Mouse (Mus musculus) gastrocnemius, postnatal 25 days (tissue): ENCODE measurements at regions not wholly inside any gene's neighbourhood (a gene's known extent, or its start where the extent isn't known, plus 50 kb on each side); places are given as distances from the start of the nearest gene placed in this dataset.

Experiments used
- DNase-seq: peaks from one replicate; pipeline ENCODE4 v3.0.0; 2022

DNA sequence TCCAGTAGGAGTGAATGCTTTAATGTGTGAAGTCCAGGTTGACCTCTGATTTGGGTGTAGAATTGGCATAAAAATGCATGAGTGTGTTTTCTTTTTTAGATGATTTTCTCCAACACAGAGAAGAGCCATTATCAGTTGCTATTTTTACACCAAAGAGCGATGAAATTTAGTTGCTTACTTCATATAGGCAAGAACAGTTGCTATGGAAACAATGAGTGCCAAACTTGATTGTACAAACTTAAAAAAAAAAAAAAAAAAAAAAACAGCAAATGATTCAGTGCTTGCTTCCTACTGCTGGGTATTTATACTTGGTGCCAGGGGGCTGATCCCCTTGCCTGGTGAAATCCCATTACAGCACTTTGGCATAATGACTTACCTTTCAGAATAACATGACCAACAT, 268.0 kb downstream of the Sec23a start:
- DNase-seq = no peak

DNA sequence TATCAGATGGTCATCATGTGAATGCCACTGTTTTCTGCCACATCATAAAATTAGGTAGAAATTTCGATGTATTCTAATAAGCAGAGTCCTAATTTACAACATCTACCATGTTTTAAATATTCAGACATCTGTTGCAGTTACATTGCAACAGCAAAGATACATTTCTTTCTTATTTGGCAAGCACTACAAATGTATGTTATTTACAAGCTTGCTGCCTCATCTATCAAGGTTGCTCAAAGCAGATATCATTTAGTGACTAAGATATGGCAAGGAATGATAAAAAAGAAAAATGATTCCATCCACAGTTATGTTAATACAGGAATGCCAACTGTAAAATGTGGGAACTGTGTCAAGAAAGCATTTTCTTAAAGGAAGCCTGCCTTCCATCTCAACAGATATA, 283.7 kb downstream of the Sec23a start:
- no peak for DNase-seq

DNA sequence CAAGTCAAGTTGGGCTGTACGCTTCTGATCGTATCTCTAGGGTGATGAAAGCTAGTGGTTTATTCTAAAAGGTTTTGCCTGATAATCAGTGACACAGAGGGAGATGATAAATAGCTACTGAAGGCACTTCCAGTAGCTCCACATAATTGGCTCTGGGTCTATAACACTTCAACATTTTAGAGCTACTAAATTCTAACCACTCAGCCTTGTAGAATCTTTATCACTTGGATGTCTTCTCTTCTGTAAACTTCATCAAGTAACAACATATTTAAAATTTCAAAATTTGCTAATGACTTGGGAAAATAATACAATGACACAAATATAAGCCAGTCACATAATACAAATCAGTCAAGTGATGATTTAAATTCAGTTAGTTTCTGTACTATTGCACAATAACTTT, 284.3 kb downstream of the Sec23a start:
- no peak for DNase-seq

DNA sequence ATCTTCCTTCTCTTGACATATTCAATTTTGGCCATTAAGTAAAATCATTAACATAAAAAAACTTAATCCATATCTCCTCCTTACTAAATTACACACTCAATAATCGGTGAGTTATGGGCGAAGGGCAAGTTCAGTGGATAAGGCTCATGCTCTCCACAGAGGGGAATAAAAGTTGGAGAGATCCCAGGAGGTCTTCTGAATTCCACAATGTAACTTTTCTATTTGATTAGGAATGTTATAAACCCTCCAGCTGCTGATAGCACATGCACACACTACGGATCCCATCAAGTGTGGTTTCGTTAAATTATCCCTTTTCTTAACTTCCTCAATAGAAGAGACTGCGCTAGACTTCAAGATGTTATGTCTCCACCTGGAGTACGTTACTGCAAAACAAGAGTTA, 293.9 kb downstream of the Sec23a start:
- DNase-seq = no peak

DNA sequence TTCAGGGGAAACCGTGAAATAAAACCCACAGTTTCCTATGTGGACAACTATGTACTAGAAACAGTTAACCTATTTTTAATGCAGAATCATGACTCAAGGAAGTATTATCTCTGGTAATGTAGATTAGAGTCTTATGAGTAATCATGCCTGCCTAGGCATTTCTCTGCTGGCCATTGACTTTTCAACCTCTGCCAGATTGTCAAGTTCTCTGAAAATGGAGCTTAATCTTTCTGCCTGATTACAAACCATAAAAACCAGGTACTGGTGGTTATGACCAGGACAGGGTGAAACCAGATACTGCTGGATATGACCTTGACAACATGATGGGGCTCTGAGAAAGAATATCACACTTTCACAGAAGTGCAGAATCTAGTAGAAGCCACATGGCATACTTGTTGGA, 297.6 kb downstream of the Sec23a start:
- DNase-seq = no peak

DNA sequence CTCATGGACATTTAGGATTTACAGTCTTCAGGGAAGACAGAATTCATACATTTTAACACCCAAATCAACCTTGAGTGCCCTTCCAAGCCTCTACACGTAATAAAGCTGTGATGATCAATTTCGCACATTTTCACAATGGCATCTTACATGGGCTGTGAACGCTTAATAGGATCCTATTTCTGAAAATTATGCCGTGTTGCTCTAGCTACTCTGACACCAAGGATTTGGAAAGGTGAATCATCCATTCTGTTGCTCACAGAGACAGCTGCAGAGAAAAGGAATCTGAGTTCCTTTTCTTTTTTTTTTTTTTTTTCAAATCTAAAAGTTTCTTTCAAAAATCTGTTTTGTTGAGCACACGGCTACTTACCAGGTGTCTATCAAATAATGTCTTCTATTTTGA, 316.1 kb downstream of the Sec23a start:
- no peak for DNase-seq

DNA sequence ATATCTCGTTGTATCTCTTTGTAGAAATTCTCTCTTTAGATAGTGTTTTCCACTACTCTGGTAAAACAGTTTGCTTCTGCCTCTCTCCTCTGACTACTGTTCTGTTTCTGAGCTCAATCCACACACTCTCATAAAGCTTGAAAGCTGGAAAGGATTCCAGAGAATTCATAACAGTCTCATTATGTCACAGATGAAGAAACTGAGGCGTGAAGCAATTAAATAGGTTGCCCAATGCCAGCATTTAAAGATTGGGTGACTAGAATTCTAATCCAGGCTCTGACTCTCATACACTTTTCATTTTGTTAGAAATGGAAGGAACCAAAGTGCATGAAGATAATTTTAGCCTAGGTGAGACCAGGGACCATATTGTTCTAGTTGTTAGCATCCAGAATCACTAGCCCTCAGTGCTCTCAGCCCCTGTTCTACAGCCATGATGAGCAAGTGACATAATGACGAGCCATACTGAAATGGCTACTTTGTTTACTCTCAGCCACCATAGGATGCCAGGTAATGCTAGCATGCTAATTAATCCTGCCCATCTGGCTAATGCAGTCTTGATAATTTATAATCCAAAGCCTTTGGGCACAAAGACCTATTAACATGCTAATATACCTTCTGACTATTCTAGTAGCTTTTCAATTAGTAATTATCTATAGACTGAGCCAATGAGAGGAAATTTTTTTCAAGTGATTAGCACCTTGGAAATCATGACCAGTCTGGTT, 341.7 kb downstream of the Sec23a start:
- no peak for DNase-seq

DNA sequence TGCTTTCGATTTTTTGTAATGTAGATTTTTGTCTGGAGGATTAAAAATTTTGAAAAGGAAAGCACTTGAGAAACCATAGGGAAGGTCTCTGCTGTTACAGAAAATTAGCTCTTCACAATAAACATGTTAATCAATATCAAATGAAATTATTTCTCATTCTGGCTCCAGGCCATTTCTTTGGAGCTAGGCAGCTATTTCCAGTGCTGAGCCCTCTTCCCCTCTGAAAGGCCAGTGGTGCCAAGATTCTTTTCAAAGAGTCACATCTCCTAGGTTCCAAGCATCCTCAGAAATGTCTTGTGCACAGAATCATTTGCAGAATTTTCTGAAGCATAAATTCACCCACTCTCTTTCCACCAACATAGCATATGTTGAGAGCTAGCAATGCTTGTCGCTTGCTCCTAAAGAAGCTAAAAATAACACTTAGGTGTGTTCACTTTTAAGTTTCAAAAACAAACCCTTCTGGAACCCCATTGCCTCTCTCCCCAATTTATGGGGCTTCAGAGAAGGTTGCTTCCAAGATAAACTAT, 357.2 kb downstream of the Sec23a start:
- no peak for DNase-seq

DNA sequence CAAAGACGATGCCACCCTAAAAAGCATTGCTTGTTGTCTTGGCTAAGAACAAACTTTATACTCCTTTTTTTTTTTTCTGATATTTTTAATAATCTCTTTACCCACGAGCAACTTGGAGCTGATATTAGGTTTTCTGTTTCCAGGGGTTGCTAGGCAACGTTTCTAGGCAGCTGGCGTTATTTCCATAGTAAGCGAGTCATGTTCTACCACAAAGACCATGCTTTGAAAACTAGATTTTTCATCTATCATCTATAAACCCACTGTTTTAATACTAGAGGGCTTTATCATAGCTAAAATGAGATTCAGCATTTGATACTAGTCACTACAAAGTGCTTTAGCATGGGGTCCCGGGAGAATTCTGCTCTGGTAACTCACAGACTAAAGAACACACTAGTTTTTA, 358.1 kb downstream of the Sec23a start:
- DNase-seq = no peak

DNA sequence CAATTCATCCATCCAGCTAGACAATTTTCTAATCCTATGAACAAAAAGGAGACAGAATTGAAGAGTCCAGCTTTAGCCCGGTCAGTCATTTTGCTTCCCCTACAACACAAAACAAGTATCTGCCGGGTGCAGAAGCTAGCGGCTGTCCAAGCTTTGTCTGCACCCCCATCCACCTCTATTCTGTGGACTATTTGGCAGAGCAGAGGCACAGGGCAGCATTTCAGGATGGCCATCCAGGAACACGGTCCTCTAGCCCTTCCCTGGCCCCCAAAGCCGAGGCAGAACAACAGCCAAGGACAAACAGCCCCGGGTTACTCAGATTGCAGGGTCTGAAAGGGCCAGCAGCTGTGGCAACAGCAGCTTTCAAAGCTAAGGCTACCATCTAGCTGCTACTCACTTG, 358.6 kb downstream of the Sec23a start:
- DNase-seq = no peak

DNA sequence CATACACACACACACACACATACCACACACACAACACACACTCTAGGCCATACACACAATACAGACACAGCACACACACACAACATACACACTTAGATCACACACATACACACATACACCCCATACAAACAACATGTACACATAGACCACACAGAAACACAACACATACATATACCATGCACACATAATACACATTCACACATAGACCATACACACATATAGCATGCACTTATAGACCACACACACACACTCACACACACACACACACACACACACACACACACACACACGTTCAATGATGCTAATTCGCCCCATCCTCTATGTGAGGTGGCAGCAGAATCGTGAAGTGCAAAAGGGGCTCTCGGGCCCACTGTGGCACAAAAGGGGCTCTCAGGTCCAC, 359.1 kb downstream of the Sec23a start:
- no peak for DNase-seq

DNA sequence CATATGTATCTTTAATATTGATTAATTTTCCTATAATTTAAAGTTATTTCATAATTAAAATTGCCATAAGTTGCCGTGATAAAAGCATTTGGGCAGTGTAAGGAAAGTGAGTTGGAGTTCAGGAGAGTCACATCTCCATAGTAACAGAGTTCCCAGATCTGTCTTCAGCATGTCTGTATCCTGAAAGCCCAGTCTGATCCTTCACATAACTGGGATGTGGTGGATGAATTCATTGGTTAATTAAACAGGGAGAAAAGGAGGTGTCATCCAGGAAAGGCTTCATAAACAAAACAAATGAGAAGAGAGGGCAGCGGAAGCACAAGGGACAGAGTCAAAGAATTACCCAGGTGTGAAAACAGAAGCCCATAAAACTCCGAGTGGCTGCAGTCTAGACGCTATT, 363.5 kb downstream of the Sec23a start:
- no peak for DNase-seq

DNA sequence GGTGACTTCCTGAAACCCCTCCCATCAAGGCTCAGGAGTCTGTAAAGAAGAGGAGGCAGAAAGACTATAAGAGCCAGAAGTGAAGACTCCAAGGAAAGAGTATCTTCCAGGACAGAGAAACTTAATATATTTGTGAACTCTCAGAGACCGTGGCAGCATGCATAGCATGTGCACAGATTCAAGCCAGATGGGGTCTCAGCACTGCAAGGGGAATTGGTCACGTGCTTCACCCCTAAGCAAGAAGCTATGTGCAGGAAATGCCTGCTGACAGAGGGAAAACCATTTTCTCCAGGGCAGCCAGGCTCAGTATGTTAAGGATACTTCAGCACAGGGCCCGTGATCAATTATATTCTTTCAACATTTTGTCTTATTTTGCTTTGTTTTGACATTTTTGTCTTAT, 368.0 kb downstream of the Sec23a start:
- DNase-seq = no peak

DNA sequence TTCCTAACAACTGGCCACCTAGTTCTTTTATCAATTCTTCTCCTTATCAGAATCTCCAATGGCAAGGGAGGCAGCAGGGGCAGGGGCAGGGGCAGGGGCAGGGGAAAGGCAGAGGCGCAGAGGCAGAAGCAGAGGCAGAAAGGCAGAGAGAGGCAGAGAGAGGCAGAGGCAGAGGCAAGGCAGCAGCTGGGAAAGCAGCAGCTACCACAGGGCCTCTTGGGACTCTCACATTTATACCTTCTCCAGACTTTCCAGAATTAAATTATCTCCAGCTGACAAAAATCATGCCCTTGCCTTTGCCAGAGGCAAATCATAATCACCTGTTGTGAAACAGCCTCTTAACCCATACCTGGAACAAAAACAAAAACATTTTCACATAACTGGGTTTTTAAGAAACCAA, 370.4 kb upstream of the Clec14a start:
- no peak for DNase-seq

DNA sequence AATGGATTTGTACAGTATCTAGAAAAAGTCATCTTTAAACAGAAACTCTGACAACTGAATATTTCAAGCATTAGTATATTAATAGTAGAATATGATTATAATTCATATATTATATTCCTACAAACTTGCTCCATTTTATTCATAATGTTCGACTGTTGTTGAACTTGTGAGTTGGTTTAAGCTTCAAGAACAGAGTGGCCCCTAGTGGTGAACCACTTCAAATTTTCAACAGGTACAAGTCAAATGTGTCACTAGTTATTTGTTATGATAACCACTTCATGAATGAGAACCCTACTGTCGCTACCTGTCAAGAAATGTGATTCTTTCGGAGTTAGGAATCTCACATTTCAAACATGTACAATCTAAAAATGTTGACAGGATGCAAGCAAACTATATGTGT, 369.2 kb upstream of the Clec14a start:
- no peak for DNase-seq

DNA sequence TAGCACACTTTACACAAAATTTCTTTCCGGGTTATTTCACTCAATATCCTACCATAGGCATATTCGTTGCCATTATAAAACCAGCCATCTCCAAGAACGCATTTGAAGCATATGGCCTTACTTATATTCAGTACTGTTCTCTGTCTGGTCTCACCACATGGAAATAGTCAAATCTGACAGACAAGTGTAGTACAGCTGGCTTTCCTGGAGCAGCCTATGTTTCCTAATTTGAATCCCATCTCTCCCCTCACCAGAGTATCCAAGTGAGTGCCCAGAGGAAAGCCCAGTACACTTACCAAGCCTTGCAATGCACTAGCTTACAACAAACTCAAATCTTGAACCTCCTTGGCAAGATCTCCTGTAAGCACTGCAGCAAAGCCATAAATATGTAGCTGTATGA, 363.4 kb upstream of the Clec14a start:
- DNase-seq = no peak

DNA sequence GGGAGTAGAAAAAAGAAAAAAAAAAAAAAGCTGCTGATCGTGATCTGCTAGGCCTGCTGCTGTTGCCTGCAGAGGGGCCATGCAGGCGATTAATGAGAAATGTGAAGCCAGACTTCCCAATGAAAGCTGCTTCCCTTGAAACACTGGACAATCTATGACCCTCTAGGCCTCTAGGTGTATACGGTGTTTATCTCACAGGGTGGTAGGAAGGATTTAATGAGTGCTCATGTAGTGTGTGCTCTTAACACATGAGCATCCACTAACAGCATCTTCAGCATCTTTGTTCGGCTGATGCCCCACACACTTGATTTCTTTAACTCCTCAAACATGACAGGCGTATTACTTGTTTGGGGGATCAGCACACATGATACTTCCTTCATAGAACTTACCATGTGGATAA, 359.7 kb upstream of the Clec14a start:
- DNase-seq = no peak

DNA sequence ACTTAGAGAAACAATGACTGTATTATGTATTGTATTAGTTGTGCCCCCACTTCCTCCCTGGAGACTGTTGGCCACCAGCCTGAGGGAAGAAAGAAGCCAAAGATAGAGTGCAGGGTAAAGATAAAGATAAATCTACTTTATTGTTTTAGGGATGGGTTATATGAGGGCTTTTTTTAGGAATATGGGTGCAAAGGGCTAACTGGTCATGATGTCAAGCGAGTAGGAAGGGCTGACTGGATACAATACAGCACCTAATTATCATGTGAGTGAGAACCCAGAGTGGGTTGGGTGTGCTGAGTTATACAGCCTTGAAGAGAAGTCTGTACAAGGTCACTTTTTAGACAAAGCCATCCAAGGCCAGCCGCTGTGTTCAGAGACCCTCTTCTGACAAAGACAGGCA, 356.1 kb upstream of the Clec14a start:
- DNase-seq = no peak

DNA sequence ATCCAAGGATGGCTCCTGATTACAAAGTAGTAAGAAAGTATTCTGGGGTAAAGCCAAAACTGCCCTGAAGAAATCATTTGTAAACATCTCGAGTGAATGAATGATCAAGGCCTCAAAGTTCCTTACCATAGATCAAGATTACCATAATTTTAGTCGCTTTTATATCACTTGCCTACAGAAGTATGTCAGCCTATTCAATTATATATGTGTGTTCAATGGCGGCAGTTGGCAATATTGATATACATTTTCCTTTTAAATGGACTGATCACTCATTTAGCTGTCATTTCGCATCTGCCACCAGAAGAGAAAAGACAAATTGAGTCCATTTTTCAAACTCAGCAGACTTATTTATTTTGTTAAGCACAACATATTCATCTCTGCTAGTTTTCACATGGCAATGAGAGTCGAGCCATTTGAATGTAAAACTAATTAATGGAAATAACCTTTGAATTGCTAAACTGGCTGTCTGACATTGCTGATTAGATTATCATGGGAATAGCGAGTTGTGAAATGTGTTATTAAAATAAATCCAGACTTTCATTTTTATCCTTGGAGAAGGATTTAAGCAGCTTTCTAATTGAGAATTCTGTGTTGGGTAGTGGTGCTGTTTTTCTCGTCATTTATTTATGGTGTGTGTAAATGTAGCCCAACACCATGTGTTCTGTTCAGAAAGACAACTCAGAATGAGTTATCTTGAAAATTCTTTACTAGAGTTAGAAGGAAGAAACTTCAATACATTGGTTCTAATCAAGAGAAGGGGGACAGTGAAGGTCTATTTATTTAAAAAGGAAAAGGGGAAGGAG, 350.6 kb upstream of the Clec14a start:
- DNase-seq = no peak

DNA sequence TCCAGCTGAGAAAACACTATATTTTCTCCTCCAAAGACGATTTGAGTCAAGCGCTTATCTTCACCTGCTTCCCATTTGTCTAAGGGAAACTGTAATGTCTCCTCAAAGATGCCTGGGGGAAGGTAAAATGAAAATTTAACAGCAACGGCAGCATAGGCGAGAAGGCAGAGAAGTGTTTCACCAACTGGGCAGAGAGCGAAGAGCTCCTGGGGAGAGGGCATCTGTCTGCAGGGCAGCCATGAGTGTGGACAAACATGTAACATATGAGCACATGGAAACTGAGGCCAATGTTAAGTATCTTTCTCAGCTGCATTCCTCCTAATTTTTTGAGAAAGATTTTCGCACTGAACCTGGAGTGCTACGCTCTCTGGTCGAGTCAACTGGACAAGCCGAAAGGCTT, 325.7 kb upstream of the Clec14a start:
- DNase-seq = no peak

DNA sequence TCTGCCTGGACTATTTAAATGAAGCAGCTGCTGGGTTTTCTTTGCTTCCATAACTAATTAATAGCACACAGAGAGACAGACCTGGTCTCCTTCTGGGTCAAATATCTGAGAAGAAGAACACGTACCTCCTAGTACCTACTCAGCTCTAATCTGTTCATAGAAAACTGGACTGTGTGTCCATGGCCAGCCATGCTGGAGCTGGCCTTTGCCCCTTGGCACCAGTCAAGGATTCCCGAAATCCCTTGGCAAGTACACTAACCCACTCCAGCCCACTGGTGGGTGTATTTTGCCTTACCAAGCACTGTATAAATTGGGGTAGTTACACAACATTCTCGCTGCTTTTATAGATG, 322.4 kb upstream of the Clec14a start:
- no peak for DNase-seq

DNA sequence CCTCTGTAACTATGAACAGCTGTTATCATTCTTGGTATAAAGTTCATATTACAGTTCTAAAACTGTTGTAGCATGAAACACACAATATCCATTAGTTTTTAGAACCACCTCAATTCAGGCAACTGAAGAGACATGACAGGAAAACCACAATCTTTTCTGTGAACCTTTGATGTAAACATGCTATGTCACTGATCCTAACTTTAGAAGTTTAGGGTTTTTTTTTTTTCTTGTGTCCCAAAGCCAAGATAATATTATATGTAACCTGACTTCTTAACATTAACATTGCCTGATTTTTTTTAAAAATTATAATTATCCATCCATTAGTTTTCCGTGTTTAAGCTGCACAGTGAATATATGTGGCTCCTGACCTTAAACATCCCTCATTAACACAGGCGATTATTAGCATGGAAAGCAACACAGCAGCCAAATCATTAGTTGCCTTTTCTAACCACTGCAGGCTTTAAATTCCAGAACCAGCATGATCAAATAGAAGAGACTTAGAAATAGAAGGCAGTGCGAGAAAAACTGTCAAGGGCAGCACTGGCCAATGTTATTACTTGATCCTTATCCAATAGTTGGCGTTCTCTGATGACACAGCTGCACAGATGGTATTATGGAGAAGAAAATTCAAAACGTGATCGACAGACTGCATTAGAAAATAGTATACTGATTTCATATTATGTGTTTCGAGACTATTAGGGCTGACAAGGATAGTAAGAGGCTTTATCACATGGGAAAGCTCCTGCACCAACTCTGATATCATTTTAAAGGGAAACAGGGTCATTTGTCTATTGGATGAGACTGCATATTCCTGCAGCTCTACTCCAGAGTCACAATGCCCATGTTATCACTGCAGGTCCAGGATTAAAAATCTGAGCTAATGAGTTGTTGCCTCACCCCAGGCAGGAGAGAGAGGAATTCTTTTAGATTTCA, 321.7 kb upstream of the Clec14a start:
- DNase-seq = no peak
